Mouse (Mus musculus) hindbrain, embryonic 11.5 days (tissue): ENCODE results near the gene Rpp21. TPM values are rescaled to one million over a fixed set of nuclear protein-coding genes. Genes with fewer than 3 reads are reported as not detected.
"Not testable (repeated sequence)": the region's sequence is repeated elsewhere in the genome, so short reads cannot be mapped to it uniquely, and the experiment has no call there.

Experiments used
- ATAC-seq: fragments of 200-750 bp; cut with Nextera tagmentation; 2 replicates; pipeline ENCODE4 v1.8.0; 2017; ENCODE audit warnings: mild to moderate bottlenecking, moderate TSS enrichment, moderate library complexity; ENCODE audit not compliant: low FRiP score
- DNase-seq: peaks from one replicate; pipeline ENCODE4 v3.0.0-alpha.2; 2015; ENCODE audit warnings: low spot score
- H3K27ac ChIP-seq: fragments of 300-500 bp; sonication (generic); 2 replicates; pipeline ENCODE4 v1.5.1; 2014; ENCODE audit warnings: mild to moderate bottlenecking, low read depth, low read length
- H3K27me3 ChIP-seq: fragments of 300-500 bp; sonication (generic); 2 replicates; pipeline ENCODE4 v1.6.1; 2014; ENCODE audit warnings: mild to moderate bottlenecking, low read length, moderate library complexity, mixed read lengths; ENCODE audit not compliant: control insufficient read depth, insufficient read depth
- H3K36me3 ChIP-seq: fragments of 300-500 bp; sonication (generic); 2 replicates; pipeline ENCODE4 v1.6.1; 2014; ENCODE audit warnings: mild to moderate bottlenecking, low read length, moderate library complexity, mixed read lengths; ENCODE audit not compliant: control insufficient read depth, insufficient read depth
- H3K4me1 ChIP-seq: fragments of 300-500 bp; sonication (generic); replicated peaks from 2 replicates; pipeline ENCODE4 v1.6.1; 2014; ENCODE audit warnings: low read length, mixed read lengths; ENCODE audit not compliant: control insufficient read depth, insufficient read depth
- H3K4me2 ChIP-seq: fragments of 300-500 bp; sonication (generic); replicated peaks from 2 replicates; pipeline ENCODE4 v1.6.1; 2014; ENCODE audit warnings: mild to moderate bottlenecking, low read depth, low read length
- H3K4me3 ChIP-seq: fragments of 300-500 bp; sonication (generic); 2 replicates; pipeline ENCODE4 v1.5.1; 2014; ENCODE audit warnings: low read depth, low read length
- H3K9ac ChIP-seq: fragments of 300-500 bp; sonication (generic); 2 replicates; pipeline ENCODE4 v1.6.1; 2014; ENCODE audit warnings: low read depth, low read length
- H3K9me3 ChIP-seq: fragments of 300-500 bp; sonication (generic); 2 replicates; pipeline ENCODE4 v1.6.1; 2016; ENCODE audit warnings: low read length; ENCODE audit not compliant: control insufficient read depth
- WGBS: fragments of 180-500 bp; shearing (Covaris S2); extraction: QIAGEN DNeasy Blood & Tissue Kit; methylation state at CpG from one replicate; pipeline ENCODE4 v1.1.7; 2014; 5-methylcytosine and 5-hydroxymethylcytosine counted together
- polyA plus RNA-seq: library from polyadenylated mRNA; unstranded; fragments of >200 nt; fragmentation: Nextera tagmentation; extraction: Ambion mirVana; gene quantifications from 2 replicates; pipeline ENCODE4 v1.2.1, GENCODE M21; 2014

Gene Rpp21
- polyA plus RNA-seq, 1 experiment from 2014 or later: 91.0 TPM

GRCm38 (mm10) chr17:36244031-36244430 is 13.8 kb downstream of the Rpp21 start:
- Histone ChIP-seq H3K4me3 (no peak overlapping the region), H3K27me3 (peaks cover 5% of the 10 kb centered on the region; the same call in 1 of the 2 replicates), H3K4me2 (no peak overlapping the region), H3K9me3 (no peaks in the 10 kb centered on the region), H3K36me3 (no peaks in the 10 kb centered on the region), H3K9ac (no peak overlapping the region), H3K27ac (no peak overlapping the region), H3K4me1 (no peaks in the 10 kb centered on the region)
- 27% methylated on average over 5 of the region's 5 CpGs for WGBS
- ATAC-seq: no peak
- no peak for DNase-seq

GRCm38 (mm10) chr17:36240637-36241213 is 17.1 kb downstream of the Rpp21 start:
- no peak overlapping the region for H3K4me3 ChIP-seq
- DNase-seq (no peak), ATAC-seq (no peak)
- no peak overlapping the region for H3K4me2 ChIP-seq
- WGBS: 13% methylated on average over 5 of the region's 5 CpGs
- H3K27me3 ChIP-seq: peaks cover 18% of the 10 kb centered on the region
- H3K27ac ChIP-seq: no peak overlapping the region
- no peak overlapping the region for H3K9ac ChIP-seq
- H3K4me1 ChIP-seq: no peaks in the 10 kb centered on the region
- H3K9me3 ChIP-seq: no peaks in the 10 kb centered on the region
- no peaks in the 10 kb centered on the region for H3K36me3 ChIP-seq

DNA sequence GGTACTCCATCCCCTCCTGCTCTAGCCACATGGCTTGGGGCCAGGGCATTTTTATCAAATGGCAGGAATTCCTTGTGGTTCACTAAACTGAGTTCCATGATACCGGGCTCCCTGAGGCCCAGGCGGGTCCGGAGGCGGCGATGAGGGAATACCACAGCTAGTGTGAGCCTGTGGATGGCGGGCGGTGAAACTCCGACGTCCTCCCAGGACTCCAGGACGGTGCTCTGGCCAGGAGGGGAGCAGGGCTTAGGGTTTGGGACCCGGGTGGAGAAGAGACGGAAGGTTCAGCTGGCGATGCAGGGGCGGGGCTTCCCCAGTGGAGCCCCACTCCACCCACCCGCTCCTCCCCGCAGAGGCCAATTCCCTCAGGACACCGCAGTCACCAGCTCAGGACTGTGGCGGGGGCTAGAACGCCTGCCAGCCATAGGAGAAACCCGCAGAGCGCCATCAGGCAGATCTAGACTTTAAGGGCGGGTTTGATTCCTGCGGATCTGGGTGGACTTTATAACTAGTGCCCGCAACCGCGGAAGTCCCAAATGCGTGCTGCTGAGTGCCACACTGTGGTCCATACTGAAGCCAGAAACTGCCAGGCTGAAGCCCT is 20.4 kb downstream of the Rpp21 start:
- Histone ChIP-seq H3K9me3 (no peaks in the 10 kb centered on the region), H3K4me2 (peak overlapping the region; percentile 35), H3K27ac (no peak overlapping the region), H3K36me3 (no peaks in the 10 kb centered on the region), H3K27me3 (peaks cover 18% of the 10 kb centered on the region), H3K4me3 (peak overlapping the region; percentile 13; the same call in 1 of the 2 replicates), H3K4me1 (no peaks in the 10 kb centered on the region), H3K9ac (no peak overlapping the region)
- WGBS: 2% methylated on average over 27 of the region's 27 CpGs
- peak; percentile 41 for DNase-seq
- ATAC-seq: peak; percentile 54

GRCm38 (mm10) chr17:36235300-36235699 is 22.6 kb downstream of the Rpp21 start:
- not testable (repeated sequence) for ATAC-seq, H3K27ac ChIP-seq

GRCm38 (mm10) chr17:36233572-36233971 is 24.3 kb downstream of the Rpp21 start:
- Histone ChIP-seq H3K9me3 (no peaks in the 10 kb centered on the region), H3K27ac (no peak overlapping the region), H3K4me2 (no peak overlapping the region), H3K36me3 (no peaks in the 10 kb centered on the region), H3K4me3 (no peak overlapping the region), H3K27me3 (peaks cover 25% of the 10 kb centered on the region), H3K4me1 (no peaks in the 10 kb centered on the region), H3K9ac (no peak overlapping the region)
- ATAC-seq (no peak), DNase-seq (no peak)
- WGBS: 81% methylated on average over 5 of the region's 5 CpGs

More at GRCm38 (mm10) chr17:36235300-36235699, 22.6 kb downstream of the Rpp21 start:
- WGBS: 37% methylated on average over 8 of the region's 9 CpGs
- not testable (repeated sequence) for H3K9ac ChIP-seq, DNase-seq, H3K4me3 ChIP-seq, H3K4me1 ChIP-seq, H3K4me2 ChIP-seq, H3K36me3 ChIP-seq, H3K9me3 ChIP-seq
- peaks cover 20% of the 10 kb centered on the region for H3K27me3 ChIP-seq

- no peaks in the 10 kb centered on the region for H3K36me3 ChIP-seq
- H3K4me1 ChIP-seq: no peaks in the 10 kb centered on the region
- H3K9ac ChIP-seq: no peak overlapping the region
- no peaks in the 10 kb centered on the region for H3K9me3 ChIP-seq
- no peak overlapping the region for H3K27ac ChIP-seq
- DNase-seq: peak; percentile 100
- H3K27me3 ChIP-seq: peaks cover 11% of the 10 kb centered on the region; the same call in 1 of the 2 replicates
- H3K4me3 ChIP-seq: no peak overlapping the region
- ATAC-seq: no peak
- 5% methylated on average over 36 of the region's 36 CpGs for WGBS
- no peak overlapping the region for H3K4me2 ChIP-seq
Observed at GRCm38 (mm10) chr17:36231318-36231717, 26.6 kb downstream of the Rpp21 start.

- H3K4me3 ChIP-seq: no peak overlapping the region
- DNase-seq: no peak
- H3K27ac ChIP-seq: no peak overlapping the region
- H3K9ac ChIP-seq: no peak overlapping the region
- H3K4me2 ChIP-seq: no peak overlapping the region
- 16% methylated on average over 5 of the region's 5 CpGs for WGBS
- H3K9me3 ChIP-seq: no peaks in the 10 kb centered on the region
- no peaks in the 10 kb centered on the region for H3K4me1 ChIP-seq
- ATAC-seq: no peak
- H3K36me3 ChIP-seq: no peaks in the 10 kb centered on the region
- peaks cover 21% of the 10 kb centered on the region for H3K27me3 ChIP-seq
Observed at GRCm38 (mm10) chr17:36229046-36229445, 28.8 kb downstream of the Rpp21 start.

GRCm38 (mm10) chr17:36226921-36227320 is 30.9 kb downstream of the Rpp21 start:
- Histone ChIP-seq H3K36me3 (no peaks in the 10 kb centered on the region), H3K9ac (no peak overlapping the region), H3K4me3 (no peak overlapping the region), H3K27me3 (peaks cover 23% of the 10 kb centered on the region), H3K4me2 (no peak overlapping the region), H3K27ac (no peak overlapping the region), H3K4me1 (no peaks in the 10 kb centered on the region), H3K9me3 (no peaks in the 10 kb centered on the region)
- ATAC-seq (no peak), DNase-seq (no peak)
- 27% methylated on average over 8 of the region's 8 CpGs for WGBS

DNA sequence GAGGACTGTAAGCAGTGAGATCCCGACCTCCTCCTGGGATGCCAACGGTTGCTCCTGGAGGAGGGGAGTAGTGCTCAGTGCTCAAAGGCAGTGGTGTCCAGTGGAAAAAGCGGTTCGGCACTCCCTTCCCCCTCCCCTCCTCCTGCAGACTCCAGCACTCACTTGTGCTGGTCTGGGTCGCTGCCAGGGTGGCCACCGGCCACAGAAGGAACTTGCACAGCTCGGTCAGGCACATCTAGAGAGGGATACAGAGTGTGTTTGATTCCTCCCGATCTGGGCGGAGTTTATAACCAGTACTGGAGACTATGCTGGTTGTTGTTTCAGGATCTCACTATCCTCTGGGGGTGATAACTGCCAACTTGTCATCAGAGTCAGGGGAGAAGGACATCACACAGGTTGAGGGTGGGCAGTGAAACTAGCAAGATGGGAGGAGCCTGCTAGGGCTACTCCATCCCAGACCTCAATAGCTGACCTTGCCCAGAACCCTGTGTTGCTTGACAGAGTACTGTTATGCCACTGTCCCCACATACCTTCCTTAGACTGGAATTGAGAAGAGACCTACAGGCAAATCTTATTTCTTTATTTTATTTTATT is 32.5 kb downstream of the Rpp21 start:
- Histone ChIP-seq H3K9ac (no peak overlapping the region), H3K36me3 (no peaks in the 10 kb centered on the region), H3K4me3 (no peak overlapping the region), H3K27me3 (peaks cover 21% of the 10 kb centered on the region), H3K27ac (no peak overlapping the region), H3K9me3 (no peaks in the 10 kb centered on the region), H3K4me2 (no peak overlapping the region), H3K4me1 (no peaks in the 10 kb centered on the region)
- no peak for DNase-seq
- ATAC-seq: no peak
- 6% methylated on average over 9 of the region's 9 CpGs for WGBS
